Mouse (Mus musculus) mouse embryonic stem cell (cell line): Measurements from ENCODE around the gene Gsk3b.
"Not testable (repeated sequence)": the region's sequence is repeated elsewhere in the genome, so short reads cannot be mapped to it uniquely, and the experiment has no call there.

Experiments
- in situ Hi-C, 2 experiments: fragments of 300-500 bp; cut with MboI; formaldehyde crosslinking; loops; 1 replicate in 1 of 2; 3 replicates in 1 of 2; pipeline ENCODE4 v1.14.3; 2019 to 2020; ENCODE audit warnings: low sequenced_read_pairs in 2 of 2, low pct_unique_long_range_greater_than_20kb in 1 of 2, mixed read lengths in 1 of 2; ENCODE audit not compliant: unreplicated experiment in 1 of 2

Gsk3b gene

GRCm38 (mm10) chr16:38095181-38095851 lies 6.5 kb downstream of the Gsk3b start:
- in situ Hi-C loops = no loop called here

GRCm38 (mm10) chr16:38097521-38097920 lies 8.7 kb downstream of the Gsk3b start:
- in situ Hi-C loops = no loop called here

GRCm38 (mm10) chr16:38099325-38099724 lies 10.5 kb downstream of the Gsk3b start:
- in situ Hi-C loops = no loop called here

- in situ Hi-C loops = no loop called here
Measured at GRCm38 (mm10) chr16:38100569-38100968, 11.8 kb downstream of the Gsk3b start.

- in situ Hi-C loops = no loop called here
Measured at GRCm38 (mm10) chr16:38105453-38105852, 16.7 kb downstream of the Gsk3b start.

- in situ Hi-C loops = no loop called here
Measured at GRCm38 (mm10) chr16:38106542-38106941, 17.7 kb downstream of the Gsk3b start.

GRCm38 (mm10) chr16:38110001-38110400 lies 21.2 kb downstream of the Gsk3b start:
- in situ Hi-C loops = no loop called here

- in situ Hi-C loops = no loop called here
Measured at GRCm38 (mm10) chr16:38110575-38110974, 21.8 kb downstream of the Gsk3b start.

GRCm38 (mm10) chr16:38114074-38114473 lies 25.3 kb downstream of the Gsk3b start:
- in situ Hi-C loops = no loop called here

- in situ Hi-C loops = not testable (repeated sequence)
Measured at GRCm38 (mm10) chr16:38117909-38118308, 29.1 kb downstream of the Gsk3b start.

GRCm38 (mm10) chr16:38118723-38119122 lies 29.9 kb downstream of the Gsk3b start:
- in situ Hi-C loops = no loop called here

GRCm38 (mm10) chr16:38119286-38119685 lies 30.5 kb downstream of the Gsk3b start:
- in situ Hi-C loops = no loop called here

- in situ Hi-C loops = no loop called here
Measured at GRCm38 (mm10) chr16:38129171-38129570, 40.4 kb downstream of the Gsk3b start.

- in situ Hi-C loops = no loop called here
Measured at GRCm38 (mm10) chr16:38131041-38131440, 42.2 kb downstream of the Gsk3b start.

GRCm38 (mm10) chr16:38131756-38132155 lies 43.0 kb downstream of the Gsk3b start:
- in situ Hi-C loops = no loop called here

GRCm38 (mm10) chr16:38132210-38132609 lies 43.4 kb downstream of the Gsk3b start:
- in situ Hi-C loops = no loop called here

GRCm38 (mm10) chr16:38137296-38137695 lies 48.5 kb downstream of the Gsk3b start:
- in situ Hi-C loops = no loop called here

GRCm38 (mm10) chr16:38144898-38145297 lies 56.1 kb downstream of the Gsk3b start:
- in situ Hi-C loops = no loop called here

GRCm38 (mm10) chr16:38150555-38150954 lies 61.8 kb downstream of the Gsk3b start:
- in situ Hi-C loops = no loop called here

- in situ Hi-C loops = no loop called here
Measured at GRCm38 (mm10) chr16:38157854-38158622, 69.2 kb downstream of the Gsk3b start.
